Mouse (Mus musculus) stomach, embryonic 16.5 days (tissue): ENCODE data around the gene Bckdhb. TPM values are rescaled to one million over a fixed set of nuclear protein-coding genes. Genes with fewer than 3 reads are reported as not detected.
"Not testable (repeated sequence)": the region's sequence is repeated elsewhere in the genome, so short reads cannot be mapped to it uniquely, and the experiment has no call there.

Experiments
- ATAC-seq: fragments of 200-750 bp; cut with Nextera tagmentation; 2 replicates; pipeline ENCODE4 v1.8.0; 2017; ENCODE audit warnings: moderate number of reproducible peaks, moderate TSS enrichment; ENCODE audit not compliant: insufficient read depth, low FRiP score
- H3K27ac ChIP-seq: fragments of 300-500 bp; sonication (generic); 2 replicates; pipeline ENCODE4 v1.5.1; 2014; ENCODE audit warnings: low read length
- H3K27me3 ChIP-seq: fragments of 300-500 bp; sonication (generic); 2 replicates; pipeline ENCODE4 v1.6.1; 2014; ENCODE audit warnings: low read length, control low read depth, mixed read lengths; ENCODE audit not compliant: control insufficient read depth, insufficient read depth
- H3K36me3 ChIP-seq: fragments of 300-500 bp; sonication (generic); 2 replicates; pipeline ENCODE4 v1.6.1; 2014; ENCODE audit warnings: low read length; ENCODE audit not compliant: control insufficient read depth, insufficient read depth
- H3K4me1 ChIP-seq: fragments of 300-500 bp; sonication (generic); 2 replicates; pipeline ENCODE4 v1.6.1; 2014; ENCODE audit warnings: low read length, control low read depth, mixed read lengths; ENCODE audit not compliant: control insufficient read depth, insufficient read depth
- H3K4me2 ChIP-seq: fragments of 300-500 bp; sonication (generic); 2 replicates; pipeline ENCODE4 v1.6.1; 2014; ENCODE audit warnings: low read depth, low read length, mixed read lengths
- H3K4me3 ChIP-seq: fragments of 300-500 bp; sonication (generic); replicated peaks from 2 replicates; pipeline ENCODE4 v1.5.1; 2014; ENCODE audit warnings: mild to moderate bottlenecking, low read length
- H3K9ac ChIP-seq: fragments of 300-500 bp; sonication (generic); 2 replicates; pipeline ENCODE4 v1.6.1; 2014; ENCODE audit warnings: low read length
- H3K9me3 ChIP-seq: fragments of 300-500 bp; sonication (generic); replicated peaks from 2 replicates; pipeline ENCODE4 v1.6.1; 2016; ENCODE audit warnings: low read length, control low read depth; ENCODE audit not compliant: control insufficient read depth
- WGBS: fragments of 180-500 bp; shearing (Covaris S2); extraction: QIAGEN DNeasy Blood & Tissue Kit; methylation state at CpG from one replicate; pipeline ENCODE4 v1.1.7; 2014; 5-methylcytosine and 5-hydroxymethylcytosine counted together
- polyA plus RNA-seq: library from polyadenylated mRNA; unstranded; fragments of >200 nt; fragmentation: Nextera tagmentation; extraction: Ambion mirVana; gene quantifications from 2 replicates; pipeline ENCODE4 v1.2.1, GENCODE M21; 2015

The Bckdhb gene
- polyA plus RNA-seq, 1 experiment from 2014 or later, result 48.1 TPM

GRCm38 (mm10) chr9:84045632-84046031, 120.7 kb downstream of the Bckdhb start:
- Histone ChIP-seq H3K27ac (no peak overlapping the region), H3K36me3 (no peaks in the 10 kb centered on the region), H3K9me3 (no peaks in the 10 kb centered on the region)

DNA sequence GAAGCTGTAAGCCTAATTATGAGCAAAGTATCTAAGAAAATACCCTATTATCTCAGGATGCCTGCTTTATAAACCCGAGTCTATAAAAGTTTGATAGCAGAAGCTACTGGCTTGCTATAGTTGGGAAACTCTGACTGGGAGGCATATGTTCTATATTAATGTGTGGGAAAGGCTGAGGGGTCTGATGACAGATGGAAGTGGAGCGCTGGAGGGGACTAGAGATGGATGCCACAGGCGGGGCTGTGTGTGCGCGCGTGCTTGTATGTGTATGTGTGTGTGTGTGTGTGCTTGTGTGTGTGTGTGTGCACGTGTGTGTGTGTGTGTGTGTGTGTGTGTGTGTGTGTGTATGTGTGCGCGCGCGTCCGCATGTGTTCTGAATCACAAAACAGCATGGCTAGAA, 121.4 kb downstream of the Bckdhb start:
- Histone ChIP-seq H3K9ac (no peak overlapping the region), H3K4me2 (no peak overlapping the region), H3K36me3 (no peaks in the 10 kb centered on the region), H3K4me1 (no peaks in the 10 kb centered on the region), H3K27ac (no peak overlapping the region), H3K27me3 (no peaks in the 10 kb centered on the region), H3K9me3 (no peaks in the 10 kb centered on the region), H3K4me3 (no peak overlapping the region)
- 81% methylated on average over 12 of the region's 12 CpGs for WGBS
- no peak for ATAC-seq

More at GRCm38 (mm10) chr9:84045632-84046031, 120.7 kb downstream of the Bckdhb start:
- ATAC-seq, result no peak
- H3K27me3 ChIP-seq, result no peaks in the 10 kb centered on the region
- no peak overlapping the region for H3K4me3 ChIP-seq
- H3K9ac ChIP-seq, result no peak overlapping the region
- WGBS, result 86% methylated on average over 2 of the region's 2 CpGs
- H3K4me2 ChIP-seq, result no peak overlapping the region
- H3K4me1 ChIP-seq, result no peaks in the 10 kb centered on the region

DNA sequence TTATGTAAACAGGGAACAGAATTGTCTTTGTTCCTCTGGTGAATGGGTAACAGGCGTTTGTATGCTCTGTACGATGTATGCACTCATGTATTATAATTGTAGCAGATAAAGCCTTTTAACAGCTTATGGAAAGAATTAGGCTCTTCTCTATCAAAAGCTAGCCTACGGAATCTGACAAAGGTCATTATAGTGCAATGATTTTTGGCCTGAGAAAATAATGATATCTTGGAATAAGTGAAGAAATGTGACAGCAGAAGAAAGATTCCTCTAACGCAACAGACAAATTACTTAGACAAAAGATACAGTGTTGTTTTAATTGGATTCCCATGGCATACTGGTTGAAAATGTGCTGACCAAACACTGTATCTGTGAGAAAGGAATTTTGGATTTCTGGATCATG, 122.0 kb downstream of the Bckdhb start:
- no peak for ATAC-seq
- Histone ChIP-seq H3K36me3 (no peaks in the 10 kb centered on the region), H3K9ac (no peak overlapping the region), H3K4me3 (no peak overlapping the region), H3K27me3 (no peaks in the 10 kb centered on the region), H3K9me3 (no peaks in the 10 kb centered on the region), H3K27ac (no peak overlapping the region), H3K4me1 (no peaks in the 10 kb centered on the region), H3K4me2 (no peak overlapping the region)
- WGBS, result 55% methylated on average over 4 of the region's 4 CpGs

DNA sequence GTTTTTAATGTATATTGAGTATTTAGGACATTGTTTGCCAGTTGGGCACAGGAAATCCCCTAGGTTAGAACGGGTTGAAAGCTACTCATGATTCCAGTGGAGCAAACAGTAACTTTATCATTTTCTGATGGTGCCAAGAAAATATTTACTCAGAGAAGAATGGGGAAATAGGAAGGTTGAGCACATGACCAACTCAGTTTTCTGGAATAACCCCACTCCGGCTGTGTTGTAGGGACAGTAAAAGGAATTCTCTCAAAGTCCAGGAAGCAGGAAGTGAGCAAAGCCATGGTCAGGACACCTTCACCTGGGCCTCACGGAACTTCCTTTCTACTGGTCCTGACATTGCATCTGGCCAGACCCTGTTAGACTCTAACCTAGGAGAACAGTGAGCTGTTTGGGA, 122.5 kb downstream of the Bckdhb start:
- Histone ChIP-seq H3K4me2 (no peak overlapping the region), H3K9ac (no peak overlapping the region), H3K36me3 (no peaks in the 10 kb centered on the region), H3K4me3 (no peak overlapping the region), H3K27me3 (no peaks in the 10 kb centered on the region), H3K4me1 (no peaks in the 10 kb centered on the region), H3K9me3 (no peaks in the 10 kb centered on the region), H3K27ac (peak overlapping the region; percentile 3; the same call in 1 of the 2 replicates)
- no peak for ATAC-seq
- WGBS, result 62% methylated on average over 3 of the region's 3 CpGs

DNA sequence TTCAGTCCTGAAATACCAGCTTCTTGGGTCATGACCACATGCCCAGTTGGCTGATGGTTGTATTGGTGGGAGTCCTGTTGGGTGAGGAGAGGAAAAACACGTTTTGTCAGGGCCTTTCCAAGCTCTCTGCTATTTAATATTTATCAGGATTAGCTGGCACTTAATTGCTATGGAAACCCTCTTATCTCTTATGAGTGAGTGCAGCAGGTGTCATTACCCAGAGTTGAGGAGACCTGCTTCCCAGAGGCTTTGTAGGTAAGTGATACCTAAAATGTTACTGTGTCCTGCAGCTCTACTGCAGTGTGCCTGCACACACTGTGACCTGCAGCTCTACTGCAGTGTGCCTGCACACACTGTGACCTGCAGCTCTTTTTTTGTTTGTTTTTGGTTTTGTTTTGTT, 124.2 kb downstream of the Bckdhb start:
- Histone ChIP-seq H3K4me2 (no peak overlapping the region), H3K36me3 (no peaks in the 10 kb centered on the region), H3K9ac (no peak overlapping the region), H3K4me3 (no peak overlapping the region), H3K4me1 (no peaks in the 10 kb centered on the region), H3K27me3 (no peaks in the 10 kb centered on the region), H3K27ac (no peak overlapping the region), H3K9me3 (no peaks in the 10 kb centered on the region)
- 28% methylated on average over 1 of the region's 1 CpGs for WGBS
- peak; percentile 37; the same call in 1 of the 2 replicates for ATAC-seq

DNA sequence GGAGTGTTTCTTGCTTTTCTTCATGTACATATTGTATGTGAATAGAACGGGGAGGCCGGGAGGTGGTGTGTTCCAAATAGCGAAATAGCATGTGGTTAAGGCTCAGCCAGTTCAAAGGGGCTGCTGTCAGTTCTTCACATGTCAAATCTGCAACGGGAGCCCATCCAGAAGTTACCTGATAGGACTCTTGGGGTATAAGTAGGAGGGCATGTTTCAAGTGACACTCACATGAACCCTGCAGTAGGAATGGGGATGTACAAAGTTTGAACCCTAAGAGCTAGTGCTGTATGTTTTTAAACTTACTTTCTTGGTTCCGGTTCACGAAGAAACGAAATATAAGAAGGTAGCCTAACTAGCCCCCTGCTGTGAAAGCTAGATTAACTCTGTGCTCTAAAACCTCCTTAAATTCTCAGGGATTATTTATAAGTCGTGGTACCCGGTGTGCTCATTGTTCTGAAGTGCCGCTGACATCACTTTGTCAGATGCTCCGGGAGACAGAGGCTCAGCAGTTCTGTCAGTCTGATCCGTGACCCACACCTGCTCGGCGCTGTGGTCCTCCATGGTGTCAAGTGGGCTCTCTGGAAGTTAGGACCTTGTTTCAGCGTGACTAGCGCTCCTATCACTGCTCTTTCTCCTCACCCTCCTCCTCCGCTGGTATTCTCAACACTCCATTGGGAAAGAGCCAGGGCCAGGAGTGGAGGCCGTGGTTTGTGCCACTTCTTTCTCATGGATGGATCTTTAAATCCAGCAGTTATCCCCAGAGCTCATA, 126.1 kb downstream of the Bckdhb start:
- H3K4me3 ChIP-seq, result no peak overlapping the region
- no peak overlapping the region for H3K9ac ChIP-seq
- no peak for ATAC-seq
- no peaks in the 10 kb centered on the region for H3K9me3 ChIP-seq
- H3K27me3 ChIP-seq, result no peaks in the 10 kb centered on the region
- no peak overlapping the region for H3K27ac ChIP-seq
- H3K4me1 ChIP-seq, result no peaks in the 10 kb centered on the region
- no peaks in the 10 kb centered on the region for H3K36me3 ChIP-seq
- 89% methylated on average over 18 of the region's 18 CpGs for WGBS
- H3K4me2 ChIP-seq, result no peak overlapping the region

DNA sequence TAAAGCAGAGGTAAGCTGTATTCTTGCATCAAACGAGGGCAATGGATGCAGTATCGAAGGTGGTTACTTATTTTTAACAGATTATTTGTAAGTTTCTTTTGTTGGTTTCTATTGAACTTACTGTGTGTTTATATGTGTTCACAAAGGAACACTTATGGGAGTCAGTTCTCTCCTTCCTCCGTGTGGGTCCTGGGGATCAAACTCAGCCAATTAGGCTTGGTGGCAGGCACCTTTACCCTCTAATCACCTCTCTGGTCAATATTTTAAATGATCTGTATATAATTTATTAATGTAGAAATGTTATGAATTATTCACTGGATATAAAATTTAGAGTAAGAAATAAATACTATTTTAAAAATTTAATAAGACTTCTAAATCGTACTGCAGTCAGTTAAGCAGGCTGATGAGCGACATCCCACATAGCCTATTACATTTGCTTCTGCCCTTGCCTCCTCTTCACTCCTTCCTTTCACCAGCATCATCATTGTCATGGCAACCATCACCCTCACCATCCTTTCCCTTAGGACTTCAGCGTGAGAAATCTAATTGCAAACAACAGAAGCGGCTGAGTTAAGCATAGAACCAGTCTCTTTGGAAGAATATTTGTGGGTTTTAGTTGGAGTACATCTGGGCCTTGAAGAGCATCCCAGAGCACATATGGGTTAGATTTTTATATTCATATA, 130.3 kb downstream of the Bckdhb start:
- 88% methylated on average over 7 of the region's 7 CpGs for WGBS
- H3K27me3 ChIP-seq, result no peaks in the 10 kb centered on the region
- no peak overlapping the region for H3K4me3 ChIP-seq
- no peak overlapping the region for H3K4me2 ChIP-seq
- no peak for ATAC-seq
- H3K9me3 ChIP-seq, result no peaks in the 10 kb centered on the region
- H3K9ac ChIP-seq, result no peak overlapping the region
- no peaks in the 10 kb centered on the region for H3K36me3 ChIP-seq
- H3K4me1 ChIP-seq, result no peaks in the 10 kb centered on the region
- H3K27ac ChIP-seq, result no peak overlapping the region

DNA sequence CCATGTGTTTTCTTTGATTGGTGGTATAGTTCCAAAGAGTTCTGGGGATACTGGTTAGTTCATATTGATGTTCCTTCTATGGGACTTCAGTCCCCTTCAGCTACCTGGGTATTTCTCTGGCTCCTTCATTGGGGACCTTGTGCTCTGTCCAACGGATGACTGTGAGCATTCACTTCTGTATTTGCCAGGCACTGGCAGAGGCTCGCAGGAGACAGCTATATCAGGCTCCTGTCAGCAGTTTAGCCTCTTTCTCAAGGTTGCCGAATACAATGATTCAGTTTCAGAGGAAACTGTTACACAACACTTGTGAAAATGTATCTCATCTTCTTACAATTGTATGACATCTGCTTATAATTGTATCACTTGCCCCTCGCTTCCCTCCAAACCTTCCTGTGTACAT, 135.8 kb downstream of the Bckdhb start:
- 80% methylated on average over 4 of the region's 4 CpGs for WGBS
- not testable (repeated sequence) for ATAC-seq, H3K9me3 ChIP-seq

DNA sequence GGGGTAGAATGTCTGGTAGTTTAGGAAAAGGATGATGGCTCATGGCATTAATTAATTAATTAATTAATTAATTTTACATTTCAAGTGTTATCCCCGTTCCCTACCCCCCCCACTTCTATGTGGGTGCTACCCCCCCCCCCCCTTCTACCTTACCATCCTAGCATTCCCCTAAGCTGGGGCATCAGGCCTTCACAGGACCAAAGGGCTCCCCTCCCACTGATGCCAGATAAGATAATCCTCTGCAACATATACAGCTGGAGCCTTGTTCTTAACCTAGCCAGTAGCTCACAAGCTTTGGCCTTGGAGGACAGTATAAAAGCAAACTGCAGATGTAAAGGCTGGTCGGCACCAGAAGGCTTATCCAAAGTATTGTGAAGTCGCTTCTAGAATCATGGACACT, 138.7 kb downstream of the Bckdhb start:
- Histone ChIP-seq H3K36me3 (no peaks in the 10 kb centered on the region), H3K27me3 (no peaks in the 10 kb centered on the region), H3K4me2 (no peak overlapping the region), H3K4me3 (no peak overlapping the region), H3K9me3 (no peaks in the 10 kb centered on the region), H3K27ac (no peak overlapping the region), H3K4me1 (no peaks in the 10 kb centered on the region), H3K9ac (no peak overlapping the region)
- ATAC-seq, result no peak
- 84% methylated on average over 3 of the region's 3 CpGs for WGBS

More for the DNA sequence above, 135.8 kb downstream of the Bckdhb start:
- H3K4me3 ChIP-seq, H3K36me3 ChIP-seq, H3K27me3 ChIP-seq, H3K4me2 ChIP-seq, H3K4me1 ChIP-seq, H3K9ac ChIP-seq, H3K27ac ChIP-seq: not testable (repeated sequence)
